Mouse (Mus musculus): ENCODE measurements around the gene Hacd4. TPM values are rescaled to one million over a fixed set of nuclear protein-coding genes. Genes with fewer than 3 reads are reported as not detected.

The Hacd4 gene
- total RNA-seq (2021): 1 to 10 TPM in 1 of 2 experiments, under 1 TPM in 1; 0.66 to 1.1 TPM
- long read RNA-seq: 0 reads

DNA sequence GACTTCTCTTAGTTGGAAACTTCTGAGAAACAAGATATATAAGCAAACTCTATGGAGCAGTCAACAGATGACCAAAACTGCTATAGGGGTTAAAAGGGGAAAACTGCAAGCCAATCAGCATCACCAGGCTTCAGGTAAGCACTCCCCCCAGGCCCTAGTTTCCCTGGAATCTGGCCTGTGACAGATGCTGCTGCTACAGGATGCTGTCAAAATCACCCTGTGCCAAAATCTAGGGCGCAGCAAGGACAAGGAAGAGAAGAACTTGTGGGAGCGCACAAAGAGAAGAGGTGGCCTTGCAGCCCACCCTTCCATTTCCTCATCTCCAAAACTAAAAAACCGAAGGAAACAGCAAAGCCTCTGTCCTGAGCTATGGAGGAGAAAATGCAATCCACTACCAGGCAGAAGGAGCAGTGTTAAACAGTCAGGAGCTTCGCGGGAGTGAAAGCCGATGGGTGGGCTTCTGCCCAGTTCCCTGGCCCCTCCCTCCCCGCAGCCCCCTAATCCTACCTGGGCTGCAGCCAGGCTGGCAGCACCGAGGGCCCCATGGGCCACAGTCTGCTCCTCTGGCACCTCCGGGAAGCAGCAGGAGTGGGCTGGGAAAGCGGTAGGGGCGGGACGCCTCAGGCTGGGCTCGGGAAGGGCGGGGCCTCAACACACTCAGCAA, at the start of gene Hacd4:
Gene Hacd4, minus strand, starts transcription at position 603 of the 664 bp plus-strand sequence.
- DNase-seq (ENCODE audit: low spot score in 2 of 2): no peak

DNA sequence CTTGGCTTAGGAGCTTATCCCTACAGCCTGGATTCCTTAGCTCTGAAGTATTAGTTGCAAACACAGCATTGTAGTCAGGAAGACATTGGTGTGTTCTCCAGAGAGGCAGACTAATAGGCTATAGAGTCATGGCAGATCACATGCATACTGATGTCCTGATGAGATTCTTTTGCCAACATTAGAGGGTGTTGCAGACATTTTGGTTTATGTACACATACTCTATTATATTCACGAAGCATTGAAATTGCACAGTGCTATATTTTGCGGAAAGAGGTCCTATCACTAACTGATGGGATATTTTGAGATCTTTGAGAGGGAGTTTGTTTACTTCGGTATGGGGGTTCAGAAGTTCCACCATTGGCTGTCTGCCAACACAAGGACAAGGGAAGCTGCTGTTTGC, 49.4 kb upstream of the Hacd4 start:
- no peak for DNase-seq (ENCODE audit: low spot score in 2 of 2)

DNA sequence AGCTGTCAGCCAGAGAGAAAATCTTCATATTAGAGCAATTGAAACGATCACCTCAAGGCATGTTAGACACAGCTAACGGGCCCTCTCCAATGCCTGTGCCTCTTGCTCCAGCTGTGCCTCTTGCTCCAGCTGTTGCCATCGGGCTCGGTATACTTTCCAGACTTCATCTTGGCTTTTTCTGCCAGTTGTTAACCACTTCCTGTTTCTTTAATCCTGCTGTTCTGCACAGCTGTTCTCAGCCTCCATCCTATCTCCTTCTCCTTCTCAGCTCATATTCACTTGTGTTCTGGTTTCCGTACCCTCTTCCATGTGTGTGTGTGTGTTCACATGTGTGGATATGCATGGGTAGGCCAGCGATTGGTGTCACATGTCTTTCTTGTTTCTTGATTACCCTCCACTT, 41.4 kb upstream of the Hacd4 start:
- DNase-seq (ENCODE audit: low spot score in 2 of 2): no peak

DNA sequence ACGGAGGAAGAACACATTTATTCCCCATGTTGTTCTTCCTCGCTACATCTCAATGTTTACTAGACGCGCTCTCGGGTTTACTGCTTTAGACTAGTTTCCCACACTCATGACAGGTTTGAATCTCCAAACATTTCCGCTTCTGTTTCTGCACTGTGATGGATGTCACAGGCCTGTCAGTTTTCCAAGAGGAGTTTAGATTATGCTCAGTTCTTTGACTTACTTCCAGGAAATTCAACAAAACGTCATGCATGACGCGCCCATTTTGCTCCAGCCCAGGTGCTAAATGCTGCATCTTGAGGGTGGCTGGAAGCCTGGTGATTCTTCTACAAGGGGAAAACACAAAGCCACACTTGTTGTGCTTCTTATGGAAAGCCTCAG, 40.1 kb upstream of the Hacd4 start:
- no peak for DNase-seq (ENCODE audit: low spot score in 2 of 2)

DNA sequence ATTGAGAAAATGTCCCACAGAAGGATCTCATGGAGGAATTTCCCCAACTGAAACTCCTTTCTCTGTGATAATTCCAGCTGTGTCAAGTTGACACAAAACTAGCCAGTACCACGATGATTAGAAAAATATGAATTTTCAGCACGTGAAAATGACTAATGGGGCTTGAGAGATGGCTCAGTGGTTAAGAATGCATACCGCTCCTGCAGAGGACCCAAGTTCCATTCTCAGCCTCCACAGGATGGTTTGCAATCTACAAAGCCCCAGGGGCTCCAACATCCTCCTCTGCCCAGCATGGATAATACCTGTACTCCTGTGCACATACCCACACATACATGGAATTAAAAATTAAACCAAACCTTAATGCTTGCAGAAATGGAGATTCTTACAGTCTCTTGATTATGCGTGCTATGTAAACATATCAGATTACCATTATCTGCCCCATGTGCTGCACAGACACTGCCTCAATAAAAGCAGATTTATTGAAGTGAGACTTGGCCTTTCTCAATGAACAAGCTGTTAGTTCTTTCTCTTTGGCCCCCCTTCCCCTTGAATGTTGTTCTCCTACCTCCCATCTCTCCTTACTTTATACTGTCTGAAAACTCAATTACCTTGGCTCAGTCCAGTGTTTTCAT, 39.6 kb upstream of the Hacd4 start:
- DNase-seq (ENCODE audit: low spot score in 2 of 2): no peak

DNA sequence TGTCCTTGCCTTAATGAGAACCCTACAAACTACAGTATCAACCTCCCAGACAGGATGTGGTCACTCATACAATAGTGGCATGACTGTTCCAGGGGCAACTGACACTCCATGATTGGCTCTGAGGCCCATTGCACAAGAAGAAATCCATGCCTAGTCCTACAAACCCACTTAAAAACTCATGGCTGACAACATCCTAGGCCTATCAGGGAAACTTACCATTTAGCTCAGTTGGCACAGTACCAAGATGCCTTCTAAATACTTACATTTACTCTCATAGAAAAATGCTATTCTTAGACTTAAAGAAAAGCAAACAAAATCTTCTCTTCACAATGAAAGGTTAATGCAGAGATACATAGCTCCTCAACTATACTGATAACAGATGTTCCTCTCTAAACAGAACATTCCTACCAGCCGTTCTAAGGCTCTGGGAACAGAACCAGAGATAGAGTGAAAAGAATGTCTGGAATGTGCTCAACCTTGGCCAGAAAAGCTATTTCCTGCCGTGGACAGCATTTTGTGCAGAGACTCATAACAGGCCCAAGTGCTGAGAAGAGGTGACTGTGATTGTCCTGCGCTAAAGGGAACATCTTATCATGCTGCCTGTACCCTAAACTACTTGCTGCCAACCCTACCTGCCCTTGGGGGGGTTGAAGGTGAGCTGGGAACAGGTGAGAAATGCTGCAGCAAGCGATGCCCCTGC, 37.9 kb upstream of the Hacd4 start:
- no peak for DNase-seq (ENCODE audit: low spot score in 2 of 2)

DNA sequence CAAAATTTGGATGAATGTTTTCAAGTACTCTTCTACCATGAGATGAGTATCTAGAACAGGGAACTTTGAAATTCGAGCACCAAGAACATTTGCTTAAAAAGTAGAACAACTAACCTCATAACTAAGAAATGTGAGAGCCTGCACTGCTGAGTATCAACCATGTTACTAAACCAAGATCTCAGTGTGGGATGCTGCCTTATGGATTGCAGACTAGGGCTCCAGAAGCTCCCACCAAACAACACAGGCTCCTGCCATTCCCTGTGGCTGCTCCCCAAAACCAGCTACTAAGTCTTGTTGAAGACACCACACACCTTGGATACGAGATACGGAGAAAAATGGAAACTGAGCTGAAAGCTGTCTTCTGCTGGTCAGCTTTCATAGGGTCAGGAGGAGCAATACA, 37.4 kb upstream of the Hacd4 start:
- no peak for DNase-seq (ENCODE audit: low spot score in 2 of 2)

DNA sequence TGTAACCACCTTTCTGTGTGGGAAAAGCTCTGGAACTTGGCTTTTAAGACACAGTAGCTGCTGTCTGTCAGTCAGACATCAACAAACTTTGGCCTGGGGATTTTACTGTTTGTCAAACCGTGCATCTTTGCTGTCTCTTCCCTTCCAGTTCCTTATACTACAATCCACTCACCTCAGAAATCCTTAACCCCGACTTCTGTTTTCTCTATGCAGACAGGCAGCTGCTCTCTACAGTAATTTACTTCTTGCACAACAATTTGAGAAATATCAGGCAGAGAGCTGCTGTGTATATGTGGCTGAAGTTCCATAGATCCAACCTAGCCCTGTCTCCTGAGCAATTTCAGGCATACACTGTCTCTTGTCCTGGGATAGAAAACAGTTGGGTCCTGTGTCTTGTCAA, 32.8 kb upstream of the Hacd4 start:
- no peak for DNase-seq (ENCODE audit: low spot score in 2 of 2)

DNA sequence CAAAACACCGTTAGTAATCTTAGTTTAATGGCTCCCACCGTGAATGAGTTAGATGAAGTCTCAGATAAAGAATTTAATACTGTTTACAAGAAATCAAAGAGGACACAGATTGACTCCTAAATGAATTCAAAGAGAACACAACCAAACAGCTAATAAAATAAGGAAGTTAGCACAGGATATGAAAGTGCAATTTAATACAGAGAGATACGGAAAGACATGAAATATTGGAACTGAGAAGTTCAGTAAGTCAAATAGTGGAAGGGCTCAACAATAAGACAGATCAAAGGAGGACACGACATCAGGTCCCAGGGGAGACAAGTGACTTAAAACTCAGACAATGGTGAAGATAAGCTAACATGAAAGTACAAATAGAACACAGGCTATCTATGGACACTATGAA, 25.8 kb upstream of the Hacd4 start:
- DNase-seq (ENCODE audit: low spot score in 2 of 2): no peak

DNA sequence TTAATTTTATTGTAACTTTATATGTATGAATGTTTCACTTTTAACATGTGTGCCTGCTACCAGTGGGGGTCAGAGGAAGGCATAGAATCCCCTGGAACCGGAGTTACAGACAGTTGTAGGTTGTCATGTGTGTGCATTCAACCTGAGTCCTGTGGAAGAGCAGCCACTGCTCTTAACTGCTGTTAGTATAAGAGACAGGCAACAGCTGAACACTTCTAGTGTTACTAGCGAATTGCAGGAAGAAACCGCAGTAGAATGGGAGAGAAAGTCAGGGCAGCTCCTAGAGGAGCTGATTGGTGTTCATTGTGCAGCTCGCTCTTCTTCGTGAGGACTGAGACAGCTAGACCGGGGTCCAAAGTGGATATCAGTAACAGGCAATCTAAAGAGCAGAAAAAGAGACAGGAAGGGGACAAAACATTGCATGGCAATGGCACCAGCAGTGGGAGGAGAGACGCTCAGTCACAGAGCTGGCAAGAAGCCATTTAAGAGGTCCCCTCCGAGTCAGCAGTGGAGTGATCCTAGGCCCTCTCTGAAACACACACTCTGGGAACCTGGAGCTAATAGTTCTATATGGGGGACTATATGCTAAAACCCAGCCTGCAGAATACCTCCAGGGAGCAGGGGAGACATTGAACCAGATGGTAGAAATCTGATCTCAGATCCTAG, 24.4 kb upstream of the Hacd4 start:
- no peak for DNase-seq (ENCODE audit: low spot score in 2 of 2)

DNA sequence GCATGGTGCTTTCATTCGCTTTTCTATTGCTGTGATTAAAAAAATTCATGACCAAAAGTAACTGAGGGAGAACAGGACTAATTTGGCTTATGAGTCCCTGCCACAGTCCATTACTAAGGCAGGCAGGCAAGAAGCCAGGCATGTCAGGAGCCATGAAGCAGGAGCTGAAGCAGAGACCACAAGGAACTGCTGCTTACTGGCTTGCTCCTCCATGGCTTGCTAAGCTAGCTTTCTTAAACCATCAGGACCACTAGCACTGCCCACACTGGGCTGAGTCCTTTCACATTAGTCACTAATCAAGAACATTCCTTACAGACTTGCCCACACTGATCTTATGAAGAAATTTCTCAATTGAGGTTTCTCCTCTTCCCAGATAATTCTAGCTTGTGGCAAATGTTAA, 23.8 kb upstream of the Hacd4 start:
- DNase-seq (ENCODE audit: low spot score in 2 of 2): no peak

DNA sequence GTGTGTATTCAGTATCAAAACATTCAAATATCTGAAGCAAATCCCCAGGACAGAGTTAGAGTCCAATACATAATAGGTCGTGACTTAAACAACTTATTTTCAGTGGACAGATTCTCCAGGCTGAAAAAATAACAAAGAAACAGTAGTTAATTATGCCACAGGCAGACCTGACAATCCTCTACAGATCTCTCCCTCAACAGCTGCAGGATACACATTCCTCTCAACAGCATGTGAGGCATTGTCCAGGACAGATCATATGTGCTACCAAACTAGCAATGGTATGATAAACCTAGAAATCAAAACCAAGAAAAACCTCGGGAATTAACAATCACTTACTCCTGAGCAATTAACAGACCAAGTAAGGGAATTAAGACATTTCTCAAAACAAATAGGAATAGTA, 22.6 kb upstream of the Hacd4 start:
- DNase-seq (ENCODE audit: low spot score in 2 of 2): no peak

DNA sequence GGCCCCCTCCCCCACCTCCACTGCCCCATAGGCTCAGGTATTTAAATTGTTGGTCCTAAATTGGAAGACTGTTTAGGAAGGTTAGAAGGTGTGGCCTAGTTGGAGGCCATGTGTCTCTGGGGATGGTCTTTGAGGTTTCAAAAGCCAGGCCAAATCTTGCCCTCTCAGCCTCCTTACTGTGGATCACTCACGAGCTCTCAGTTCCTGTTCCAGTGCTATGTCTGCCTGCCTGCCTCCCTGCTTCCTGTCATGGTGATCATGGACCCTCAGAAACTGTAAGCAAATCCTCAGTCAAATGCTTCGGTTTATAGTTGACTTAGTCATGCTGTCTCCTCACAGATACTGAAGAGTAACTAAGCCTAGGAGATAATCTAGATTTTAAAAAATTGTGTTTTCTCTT, 19.9 kb upstream of the Hacd4 start:
- no peak for DNase-seq (ENCODE audit: low spot score in 2 of 2)

DNA sequence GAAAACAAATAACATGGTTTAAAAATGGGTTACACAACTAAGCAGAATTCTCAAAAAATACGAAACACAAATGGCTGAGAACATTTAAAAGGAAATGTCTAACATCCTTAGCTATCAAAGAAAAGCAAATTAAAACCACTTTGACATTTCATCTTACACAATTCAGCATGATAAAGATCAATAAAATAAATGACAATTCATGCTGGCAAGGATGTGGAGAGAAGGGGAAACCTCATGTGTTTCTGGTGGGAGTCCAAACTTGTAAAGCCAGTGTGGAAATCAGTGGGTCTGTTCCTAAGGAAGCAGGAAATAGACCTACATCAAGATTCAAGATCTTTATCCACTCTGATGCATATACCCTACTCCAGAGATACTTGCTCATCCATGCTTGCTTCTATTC, 19.4 kb upstream of the Hacd4 start:
- DNase-seq (ENCODE audit: low spot score in 2 of 2): no peak

DNA sequence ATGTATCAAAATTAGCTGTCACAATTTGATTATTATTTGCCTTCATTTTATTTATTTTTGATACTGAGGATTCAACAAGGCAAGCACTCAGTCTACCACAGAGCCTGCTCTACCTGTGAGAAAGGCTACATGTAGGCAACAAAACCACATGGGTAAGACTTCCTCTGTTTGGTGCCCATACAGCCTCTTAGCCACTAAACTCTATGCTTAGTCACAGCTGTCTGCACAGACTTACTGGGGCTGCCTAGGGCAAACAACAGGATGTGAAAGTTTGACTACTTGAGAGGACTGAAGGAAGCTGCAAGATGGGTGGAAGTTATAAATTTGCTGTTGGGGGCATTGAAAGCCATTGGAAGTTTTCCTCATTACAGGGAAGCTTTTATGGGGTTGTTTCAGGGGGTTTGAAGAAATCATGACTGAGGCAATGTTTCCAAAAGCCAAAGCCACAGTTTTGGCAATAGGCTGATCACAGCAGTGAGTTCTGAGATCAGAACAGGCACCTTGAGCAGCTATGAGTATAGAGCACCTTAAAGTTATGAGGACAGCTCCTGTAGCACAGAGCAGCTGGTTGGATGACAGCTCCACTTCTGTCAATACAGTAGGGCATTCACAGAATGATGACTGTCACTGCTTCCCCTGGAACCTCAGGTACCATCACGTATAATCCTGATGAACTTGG, 11.5 kb upstream of the Hacd4 start:
- no peak for DNase-seq (ENCODE audit: low spot score in 2 of 2)

DNA sequence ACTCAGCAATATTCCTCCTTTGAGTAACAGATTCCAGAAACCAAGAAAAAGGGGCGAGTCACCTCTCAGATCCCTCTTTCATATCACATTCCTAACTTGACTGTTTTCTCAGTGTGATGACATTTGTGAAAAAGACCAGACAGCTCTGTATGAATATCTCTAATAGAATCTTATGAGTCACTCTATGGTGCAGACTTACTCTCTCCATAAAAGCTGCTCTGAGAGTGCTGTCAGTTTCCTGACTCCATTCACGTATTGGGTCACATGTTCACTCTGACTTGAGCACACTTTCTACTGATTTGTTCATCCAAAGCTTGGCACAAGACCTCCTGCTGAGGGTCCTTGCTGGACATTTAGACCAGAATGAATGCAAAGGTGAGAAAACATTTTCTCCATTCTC, 10.2 kb upstream of the Hacd4 start:
- DNase-seq (ENCODE audit: low spot score in 2 of 2): no peak

DNA sequence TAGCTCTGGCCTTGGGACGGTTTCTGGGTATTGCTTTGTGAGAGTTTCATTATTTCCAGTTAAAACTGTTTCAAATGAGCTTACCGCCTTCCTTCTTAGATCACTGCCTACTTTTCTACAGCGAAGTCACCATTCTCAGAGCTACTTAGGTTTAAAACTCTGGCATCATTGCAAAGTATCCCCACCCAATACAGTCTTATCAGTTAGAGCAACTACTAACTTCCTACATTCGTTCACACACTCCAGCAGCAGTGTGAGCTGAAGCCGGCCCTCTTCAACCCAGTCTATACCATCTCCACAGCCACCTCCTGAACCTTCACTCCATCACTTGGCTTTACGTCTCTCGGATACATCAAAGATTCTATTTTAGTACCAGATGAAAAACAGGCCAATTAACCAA, 2.1 kb upstream of the Hacd4 start:
- DNase-seq (ENCODE audit: low spot score in 2 of 2): no peak

DNA sequence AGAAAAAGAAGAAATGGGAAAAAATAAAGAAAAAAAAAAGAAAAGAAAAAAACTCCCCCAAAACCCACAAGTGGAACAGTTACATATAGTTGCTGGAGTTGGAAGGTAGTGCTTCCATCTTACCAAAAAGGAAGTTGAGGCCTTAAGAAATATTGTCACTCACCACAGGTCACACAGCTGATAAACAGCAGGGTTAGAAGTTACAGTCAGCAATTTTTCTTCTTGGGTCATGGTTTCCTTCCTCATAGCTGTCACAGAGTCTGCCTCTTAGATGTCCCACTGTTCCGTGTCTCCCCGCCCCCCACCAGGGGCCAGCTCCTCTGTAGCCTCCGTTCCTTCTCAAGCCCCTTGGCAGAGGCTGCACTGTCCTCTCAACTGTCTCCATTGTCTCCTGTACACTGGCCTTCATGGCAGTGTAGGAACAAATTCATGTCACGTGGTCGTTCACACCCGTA, 968 bp upstream of the Hacd4 start:
- no peak for DNase-seq (ENCODE audit: low spot score in 2 of 2)

DNA sequence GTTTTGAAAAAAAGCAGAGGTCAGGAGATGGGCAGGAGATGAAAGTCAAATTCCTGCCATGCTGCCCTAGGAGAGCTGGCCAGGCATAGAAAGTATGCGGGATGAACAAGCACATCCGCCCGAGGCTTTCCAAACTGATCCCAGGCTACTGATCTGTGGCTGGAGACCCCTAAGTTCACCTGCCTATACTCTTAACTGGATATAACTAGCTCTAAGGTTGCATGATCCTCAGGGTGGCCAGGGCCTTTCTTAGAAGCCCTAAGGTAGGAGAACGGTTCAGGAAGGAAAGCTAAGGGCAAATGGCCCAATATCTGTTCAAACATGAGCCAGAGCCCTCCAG, 232 bp upstream of the Hacd4 start:
- no peak for DNase-seq (ENCODE audit: low spot score in 2 of 2)

DNA sequence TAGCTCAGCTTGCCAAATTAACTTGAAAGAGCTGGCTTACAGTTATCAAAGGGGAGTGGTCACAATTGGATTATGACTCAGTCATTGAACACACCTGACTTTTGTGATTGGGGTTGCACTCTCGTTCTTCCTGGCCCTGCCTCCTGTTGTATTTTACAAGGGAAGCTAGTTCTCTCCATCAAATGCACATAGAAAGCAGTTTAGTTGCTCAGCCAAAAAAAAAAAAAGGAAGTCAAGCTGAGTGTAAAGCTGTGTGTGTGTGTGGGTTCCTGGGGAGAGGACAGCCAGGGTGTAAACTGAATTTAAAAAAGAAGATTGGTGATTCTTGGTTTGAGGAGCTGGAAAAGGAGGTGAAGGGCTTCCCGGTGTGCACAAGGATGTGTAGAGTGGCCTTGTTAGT, 811 bp downstream of the Hacd4 start:
- no peak for DNase-seq (ENCODE audit: low spot score in 2 of 2)

DNA sequence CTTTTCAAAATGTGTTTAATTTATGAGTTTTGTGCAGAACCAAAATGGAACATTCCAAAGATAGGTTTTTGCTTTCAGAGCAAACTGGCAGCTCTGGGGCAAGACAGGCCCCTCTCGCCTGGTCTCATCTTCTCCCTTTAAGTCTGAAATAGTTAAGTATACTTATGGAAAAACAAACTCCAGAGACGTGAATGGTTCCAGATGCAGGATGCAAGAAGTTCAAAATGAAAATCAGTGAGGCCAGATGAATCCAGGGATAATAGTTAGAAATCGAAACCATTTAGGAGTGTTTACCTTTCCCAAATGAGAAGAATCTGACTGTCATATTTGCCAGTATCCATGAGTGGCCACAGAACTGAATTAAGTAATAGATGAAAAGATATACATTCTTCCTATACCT, 1.6 kb downstream of the Hacd4 start:
- no peak for DNase-seq (ENCODE audit: low spot score in 2 of 2)

All from layer of hippocampus, adult 18-20 months (tissue).